Mouse (Mus musculus) embryo, embryonic 10 days (tissue): ENCODE data around the gene Map4.
A peak's percentile ranks its signal among the peaks of the same experiment; 100 is the strongest.

ENCODE experiments used
- DNase-seq: peaks from one replicate; pipeline ENCODE4 v3.0.0-alpha.2; 2015; ENCODE audit warnings: low spot score

Gene Map4

DNA sequence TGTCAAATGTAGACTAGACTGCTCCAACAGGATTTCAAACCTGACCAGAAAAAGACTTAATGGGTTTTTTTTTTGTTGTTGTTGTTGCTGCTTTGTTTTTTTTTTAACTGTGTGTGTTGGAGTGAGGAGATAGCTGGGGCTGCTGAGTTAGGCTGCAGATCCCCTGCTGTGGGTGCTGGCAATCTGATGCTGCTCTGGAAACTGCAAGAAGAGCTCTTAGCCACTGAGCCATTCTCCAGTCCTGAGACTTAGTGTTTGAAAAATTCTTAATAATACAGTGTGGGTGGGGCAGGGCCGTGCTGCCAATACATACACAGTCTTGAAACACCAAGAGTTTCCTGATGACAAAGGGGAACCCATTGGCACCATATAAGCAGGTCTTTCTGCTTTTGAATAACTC, 70.7 kb downstream of the Map4 start:
- no peak for DNase-seq

DNA sequence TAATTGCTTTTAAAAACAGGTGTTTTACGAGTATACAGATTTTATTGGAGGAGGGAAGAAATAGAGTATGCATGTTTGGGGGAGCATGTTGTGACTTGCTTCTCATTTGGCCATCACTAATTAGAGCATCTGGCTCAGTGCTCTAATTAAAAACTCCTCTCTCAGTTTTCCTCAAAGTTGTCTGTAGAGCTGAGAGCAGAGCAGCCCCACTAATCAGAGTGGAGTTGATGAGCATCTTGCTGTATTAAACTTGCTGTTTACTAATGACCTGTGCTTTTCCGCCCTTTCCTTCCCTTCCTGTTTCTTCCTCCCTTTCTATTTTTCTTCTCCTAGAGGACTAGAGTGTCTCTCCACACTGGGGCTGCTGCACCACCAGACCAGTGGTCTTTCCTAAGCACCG, 71.2 kb downstream of the Map4 start:
- no peak for DNase-seq

DNA sequence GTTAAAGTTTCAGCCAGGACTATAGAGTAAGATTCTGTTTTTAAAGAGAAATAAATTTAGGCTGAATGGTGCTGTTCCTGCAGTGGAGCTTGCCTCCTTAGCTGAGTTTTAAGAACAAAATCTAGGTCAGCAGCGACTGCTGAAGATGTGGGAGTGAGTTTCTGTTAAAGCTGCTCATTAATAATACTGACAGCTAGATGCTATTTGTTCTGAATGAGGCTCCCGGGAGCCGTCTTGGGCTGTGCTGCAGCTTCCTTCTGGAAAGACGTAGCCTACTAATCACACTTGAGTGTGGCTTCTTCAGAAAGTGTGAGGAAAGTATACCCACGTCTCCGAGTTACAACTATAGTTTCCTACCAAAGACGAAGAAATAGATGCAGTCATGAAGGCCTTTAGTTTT, 88.0 kb downstream of the Map4 start:
- peak; percentile 21 for DNase-seq

DNA sequence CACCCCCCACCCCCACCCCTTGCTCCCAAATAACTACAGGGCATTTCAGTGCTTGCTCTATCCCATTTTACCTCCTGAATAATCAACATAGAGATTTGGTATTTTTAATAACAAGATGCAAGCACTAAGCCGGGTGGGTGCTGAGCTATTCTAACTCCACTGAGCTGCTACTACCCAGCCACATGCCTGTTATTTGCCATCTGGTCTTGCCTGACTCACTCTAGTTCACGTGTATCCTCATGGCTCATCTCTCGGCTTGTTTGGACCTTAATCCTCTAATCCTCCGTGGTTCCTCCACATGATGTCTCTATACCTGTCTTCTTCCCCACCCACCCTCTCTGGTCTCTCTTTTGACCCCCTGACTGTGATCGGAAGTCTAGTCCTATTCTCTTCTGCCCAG, 89.1 kb downstream of the Map4 start:
- DNase-seq, result no peak

DNA sequence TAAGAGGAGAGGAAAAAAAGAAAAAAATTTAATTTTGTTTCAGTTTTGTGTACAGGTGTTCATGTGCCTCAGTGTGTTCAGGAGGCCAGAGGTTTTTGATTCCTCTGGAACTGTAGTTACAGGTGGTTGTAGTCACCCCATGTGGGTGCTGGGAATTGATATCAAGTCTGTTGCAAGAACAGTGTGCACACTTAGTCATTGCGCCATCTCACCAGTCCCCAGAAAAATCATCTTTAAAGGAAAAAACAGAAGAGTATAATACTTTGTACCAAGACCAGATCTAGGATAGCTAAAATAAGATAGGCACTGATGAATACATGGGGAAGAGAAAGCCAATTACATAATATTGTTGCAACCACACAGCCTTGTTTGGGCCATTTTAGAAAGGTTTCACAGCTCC, 90.2 kb downstream of the Map4 start:
- DNase-seq, result no peak

DNA sequence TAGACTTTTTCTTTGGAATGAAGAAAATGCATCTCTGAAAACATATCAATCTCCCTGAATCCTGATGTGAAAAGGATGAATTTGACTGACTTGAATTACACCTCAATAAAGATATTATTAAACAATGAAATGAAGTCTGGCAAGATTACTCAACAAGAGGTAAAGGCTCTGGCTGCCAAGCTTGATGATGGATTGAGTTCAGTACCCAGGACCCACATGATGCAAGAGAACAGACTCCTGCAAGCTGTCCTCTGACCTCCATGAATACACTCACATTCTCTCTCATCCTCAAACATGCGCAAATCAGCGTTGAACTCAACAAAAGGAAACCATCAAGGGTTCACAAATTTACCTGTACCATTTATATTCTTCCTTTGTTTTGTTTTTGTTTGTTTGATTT, 90.9 kb downstream of the Map4 start:
- DNase-seq, result no peak

DNA sequence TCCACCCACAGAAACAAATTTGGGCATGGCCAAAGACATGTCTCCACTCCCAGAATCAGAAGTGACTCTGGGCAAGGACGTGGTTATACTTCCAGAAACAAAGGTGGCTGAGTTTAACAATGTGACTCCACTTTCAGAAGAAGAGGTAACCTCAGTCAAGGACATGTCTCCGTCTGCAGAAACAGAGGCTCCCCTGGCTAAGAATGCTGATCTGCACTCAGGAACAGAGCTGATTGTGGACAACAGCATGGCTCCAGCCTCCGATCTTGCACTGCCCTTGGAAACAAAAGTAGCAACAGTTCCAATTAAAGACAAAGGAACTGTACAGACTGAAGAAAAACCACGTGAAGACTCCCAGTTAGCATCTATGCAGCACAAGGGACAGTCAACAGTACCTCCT, 103.8 kb downstream of the Map4 start:
- no peak for DNase-seq

DNA sequence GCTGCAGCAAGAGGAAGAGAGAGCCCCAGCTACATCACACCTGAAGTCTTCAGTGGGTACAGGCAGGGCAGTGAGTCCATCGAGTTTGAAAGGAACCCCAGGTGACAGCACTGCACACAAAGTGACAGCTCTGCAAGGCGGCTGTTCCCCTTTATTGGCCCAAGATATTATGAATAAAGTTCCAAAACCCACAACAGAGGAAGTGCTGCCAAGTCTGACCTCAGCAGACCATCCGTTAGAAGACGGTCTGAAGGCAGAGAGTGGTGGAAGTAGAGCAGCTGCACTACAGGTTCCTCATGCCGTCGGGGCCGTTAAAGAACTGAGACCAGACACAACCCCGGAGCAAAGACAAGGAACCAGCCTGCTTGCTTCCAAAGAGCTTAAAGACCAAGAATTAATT, 106.6 kb downstream of the Map4 start:
- DNase-seq, result no peak

DNA sequence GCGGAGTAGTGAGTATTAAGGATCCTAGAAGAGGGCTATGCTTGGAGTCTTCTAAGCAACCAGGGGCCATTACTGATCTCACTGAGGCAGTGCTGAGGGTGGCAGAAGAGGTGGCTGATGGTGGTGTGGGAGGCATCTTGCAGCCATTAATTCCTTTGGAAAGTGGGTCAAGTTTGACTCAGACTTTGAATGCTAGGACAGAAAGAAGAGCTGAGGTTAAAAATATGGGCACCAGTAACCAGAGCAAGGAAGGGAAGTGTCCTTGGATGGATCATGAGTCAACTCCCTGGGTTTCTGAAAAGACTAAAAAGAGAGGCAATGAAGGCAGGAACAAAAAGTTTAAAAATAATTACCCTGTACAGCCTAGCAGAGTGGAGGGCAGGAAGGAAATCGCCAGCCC, 107.2 kb downstream of the Map4 start:
- no peak for DNase-seq

DNA sequence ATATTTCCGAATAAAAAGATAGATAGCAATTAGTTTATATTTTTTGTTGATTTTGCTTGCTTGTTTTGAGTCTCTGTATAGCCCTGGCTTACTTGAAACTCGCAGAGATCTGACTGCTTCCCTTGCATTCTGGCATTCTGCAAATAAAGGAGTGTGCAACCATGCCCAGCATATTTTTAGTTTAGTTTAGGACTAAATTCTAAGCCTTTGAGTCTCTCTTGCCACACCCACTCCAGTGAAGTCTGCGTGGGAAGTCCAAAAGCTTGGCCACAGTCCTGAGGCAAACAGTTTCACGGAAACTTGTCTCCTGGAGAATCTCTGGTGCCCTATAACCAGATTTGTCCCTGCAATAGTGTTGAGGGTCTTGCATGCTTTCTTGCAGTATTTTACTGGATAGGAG, 113.1 kb downstream of the Map4 start:
- DNase-seq, result no peak

DNA sequence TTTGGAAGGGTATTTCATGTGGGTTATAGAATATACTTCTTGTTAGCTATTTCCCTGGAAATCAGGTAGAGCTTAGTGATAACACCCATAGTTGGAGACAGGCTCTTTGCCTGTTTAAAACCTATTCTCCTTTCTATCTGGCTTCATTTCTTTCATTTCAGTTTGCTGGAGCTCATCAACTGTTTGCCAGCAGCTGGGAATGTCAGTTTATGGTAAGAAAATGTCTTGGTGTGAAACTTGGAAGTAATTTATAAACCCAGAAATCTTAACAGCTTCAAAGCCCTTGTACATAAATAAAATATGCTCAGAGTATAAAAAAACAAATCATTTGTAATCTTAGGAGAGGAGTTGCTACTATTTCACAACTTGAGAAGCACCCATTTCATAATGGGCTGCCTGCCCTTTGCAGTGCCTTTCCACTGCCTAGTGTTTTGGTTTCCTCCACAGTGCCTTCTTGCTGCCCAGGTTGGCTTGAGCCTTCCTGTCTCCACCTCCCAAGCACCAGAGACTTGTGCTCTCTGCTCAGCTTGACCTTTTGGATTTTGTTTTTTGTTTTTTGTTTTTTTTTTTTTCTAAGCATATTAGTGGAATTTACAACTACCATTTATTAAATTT, 114.6 kb downstream of the Map4 start:
- DNase-seq, result no peak

DNA sequence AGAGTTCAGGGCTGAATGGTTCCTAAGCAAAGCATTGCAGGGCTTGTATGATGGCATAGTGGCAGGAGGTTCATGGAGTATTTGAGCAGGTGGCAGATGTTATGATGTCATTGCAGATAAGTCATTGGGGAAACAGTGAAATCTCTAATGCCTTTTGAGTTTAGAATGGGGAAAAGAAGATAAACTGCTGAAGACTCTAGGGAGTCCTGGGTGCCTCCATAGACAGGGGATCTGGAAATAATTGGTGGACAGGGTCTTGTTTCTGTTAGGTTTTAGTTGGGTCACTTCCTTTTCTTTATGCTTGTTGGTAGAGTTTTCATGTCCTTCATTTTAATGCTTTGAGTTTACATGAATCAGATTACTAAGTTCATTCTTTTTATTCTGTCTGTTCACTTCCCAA, 116.0 kb downstream of the Map4 start:
- DNase-seq, result no peak

DNA sequence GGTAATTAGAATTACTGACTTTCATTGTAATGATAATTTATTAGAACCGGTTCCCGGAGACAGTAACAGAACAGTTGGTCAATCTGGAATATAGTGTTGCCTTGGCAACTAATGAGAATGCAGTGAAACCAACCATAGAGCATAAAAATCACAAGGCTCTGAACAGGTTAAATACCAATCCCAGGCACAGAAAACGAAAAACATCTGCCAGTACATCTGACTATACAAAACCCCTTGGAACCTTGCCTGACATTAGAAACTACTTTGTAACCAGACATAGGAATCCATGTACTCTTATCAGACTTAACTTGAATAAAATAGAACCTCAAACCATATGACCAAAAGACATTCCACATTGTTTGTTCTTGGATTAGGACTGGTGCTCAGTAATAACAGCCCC, 116.6 kb downstream of the Map4 start:
- DNase-seq, result peak; percentile 13

DNA sequence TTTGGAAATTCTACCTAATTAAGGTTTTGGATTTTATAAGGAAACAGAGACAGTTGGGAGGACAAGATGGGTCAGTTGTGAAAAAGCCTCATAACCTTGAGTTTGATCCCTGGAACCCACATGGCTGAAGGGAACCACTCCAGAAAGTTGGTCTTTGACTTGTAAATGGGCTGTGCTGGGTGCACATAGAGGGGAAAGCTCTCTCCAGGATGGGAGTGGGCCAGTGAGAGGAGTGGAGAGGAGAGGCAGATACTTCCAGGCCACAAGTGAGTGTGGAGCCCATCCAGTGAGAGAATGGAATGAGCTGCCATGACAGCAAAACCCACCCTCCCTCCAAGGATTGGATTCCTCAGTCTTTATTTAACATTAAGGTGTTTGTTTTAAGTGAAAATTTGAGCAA, 119.9 kb downstream of the Map4 start:
- DNase-seq, result no peak

DNA sequence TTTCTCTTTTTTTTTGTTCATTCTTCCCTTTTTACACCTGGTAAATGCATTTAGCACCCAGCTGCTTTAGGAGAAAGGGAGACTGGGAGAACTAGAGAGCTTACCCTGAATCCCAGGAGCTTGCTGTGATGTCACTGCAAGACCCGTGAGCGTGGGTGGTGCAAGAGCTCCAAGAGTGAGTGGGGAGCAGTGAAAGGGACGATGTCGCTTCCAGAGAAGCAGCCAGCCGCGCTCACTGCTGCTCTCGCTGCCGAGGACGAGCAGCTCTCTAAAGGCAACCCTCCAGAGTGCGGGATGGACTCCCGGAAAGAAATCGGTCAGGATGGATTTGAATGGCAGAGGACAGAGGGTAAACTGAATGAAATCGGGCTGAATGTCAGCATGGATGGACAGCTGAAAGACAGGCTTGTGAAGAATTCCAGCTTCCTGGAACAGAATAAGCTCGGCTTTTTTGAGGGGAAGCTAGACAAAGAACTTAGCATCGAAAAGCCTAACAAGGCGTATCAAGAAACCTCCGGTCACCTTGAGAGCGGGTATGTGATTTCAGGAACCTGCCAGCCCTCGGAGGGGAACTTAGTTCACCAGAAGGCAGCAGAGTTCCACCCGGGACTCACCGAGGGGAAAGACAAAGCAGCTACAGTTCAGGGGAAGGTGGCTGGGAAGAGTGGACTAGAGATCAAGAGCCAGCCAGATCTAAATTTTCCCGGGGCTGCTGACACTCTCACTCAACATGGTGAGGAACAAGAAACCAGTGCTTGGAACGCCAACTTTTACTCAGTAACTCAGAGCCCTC, 120.8 kb downstream of the Map4 start:
- DNase-seq, result peak; percentile 36

DNA sequence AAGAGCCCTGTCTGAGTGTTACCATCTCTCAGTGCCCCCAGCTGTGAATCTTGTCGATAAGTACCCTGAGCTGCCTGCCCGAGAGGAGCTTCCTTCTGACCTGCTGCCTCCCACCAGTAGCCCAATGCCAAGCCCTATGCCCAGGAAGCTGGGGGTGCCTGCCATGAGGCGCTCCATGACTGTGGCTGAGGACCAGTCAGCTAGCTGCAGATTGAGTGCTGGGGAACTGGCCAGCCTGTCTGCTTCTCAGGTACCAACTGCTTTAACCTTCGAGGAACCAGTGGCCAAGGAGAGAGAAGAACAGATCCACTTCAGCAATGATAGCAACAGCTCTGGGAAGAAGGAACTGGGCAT, 121.7 kb downstream of the Map4 start:
- no peak for DNase-seq

DNA sequence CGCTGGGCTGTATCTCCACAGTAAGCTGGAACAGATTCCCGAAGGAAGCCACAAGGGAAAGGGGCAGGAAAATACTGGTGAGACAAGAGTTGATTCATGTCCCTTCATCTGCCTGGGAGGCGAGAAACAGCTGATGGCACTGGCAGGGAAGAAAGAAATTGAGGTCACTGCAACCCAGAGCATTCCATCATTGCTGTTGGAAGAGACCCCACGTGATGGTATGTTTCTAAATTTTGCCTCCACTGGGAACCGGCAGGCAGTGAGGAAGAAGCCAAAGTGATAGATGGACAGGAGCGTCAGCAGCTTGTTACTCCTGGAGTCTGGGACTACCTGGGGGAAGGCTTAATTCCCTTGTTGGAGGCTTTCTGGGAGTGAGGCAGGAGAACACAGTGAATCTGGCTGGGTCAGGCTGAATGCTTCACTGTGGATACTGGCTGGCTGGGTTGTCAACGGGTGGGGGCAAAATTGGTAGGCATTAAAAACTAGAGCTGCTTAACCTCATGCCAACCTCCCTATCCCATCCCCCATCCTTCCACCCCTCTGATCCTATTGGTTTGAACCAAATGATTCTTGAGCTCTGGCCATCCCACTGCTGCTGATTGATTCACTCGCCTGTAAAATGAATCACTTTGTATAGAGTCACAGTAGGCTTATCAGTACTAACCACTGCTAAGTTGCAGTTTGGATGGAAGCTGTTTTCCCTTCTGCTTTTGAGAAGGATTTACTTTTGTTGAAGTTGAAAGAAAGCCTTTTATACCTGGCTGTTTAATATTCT, 122.2 kb downstream of the Map4 start:
- peak; percentile 52 for DNase-seq

DNA sequence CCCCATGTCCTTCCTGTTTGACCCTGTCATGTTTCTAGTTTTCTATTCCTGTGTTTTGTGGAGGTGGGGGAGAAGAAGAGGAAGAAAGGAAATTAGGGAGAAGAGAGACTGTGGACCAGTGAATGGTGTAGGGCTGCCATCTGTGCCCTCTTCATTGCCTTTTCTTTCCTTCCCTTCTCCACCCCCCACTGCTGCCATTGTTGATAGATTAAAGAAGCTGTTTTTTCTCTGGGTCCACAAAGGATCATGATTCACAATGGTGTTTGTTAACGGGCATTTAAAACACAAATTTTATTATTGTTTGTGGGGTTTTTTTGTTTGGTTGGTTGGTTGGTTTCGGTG, 122.8 kb downstream of the Map4 start:
- no peak for DNase-seq

DNA sequence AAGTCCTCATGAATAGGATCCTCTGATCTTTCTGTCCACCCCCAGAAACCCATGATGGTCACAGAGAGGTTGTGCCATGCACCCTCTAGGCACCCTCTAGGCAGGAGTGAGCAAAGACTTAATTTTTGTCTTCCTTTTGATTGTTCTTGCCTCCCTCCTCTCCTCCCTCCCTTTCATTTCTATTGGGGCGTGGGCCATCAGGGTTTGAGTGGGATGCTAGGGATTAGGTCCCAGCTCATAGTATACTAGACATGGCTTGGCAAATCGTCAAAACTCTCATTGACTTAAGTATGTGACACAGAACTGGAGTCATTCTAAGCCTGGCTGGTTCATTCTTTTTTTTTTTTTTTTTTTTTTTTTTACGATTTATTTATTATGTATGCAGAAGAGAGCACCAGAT, 123.5 kb downstream of the Map4 start:
- no peak for DNase-seq

DNA sequence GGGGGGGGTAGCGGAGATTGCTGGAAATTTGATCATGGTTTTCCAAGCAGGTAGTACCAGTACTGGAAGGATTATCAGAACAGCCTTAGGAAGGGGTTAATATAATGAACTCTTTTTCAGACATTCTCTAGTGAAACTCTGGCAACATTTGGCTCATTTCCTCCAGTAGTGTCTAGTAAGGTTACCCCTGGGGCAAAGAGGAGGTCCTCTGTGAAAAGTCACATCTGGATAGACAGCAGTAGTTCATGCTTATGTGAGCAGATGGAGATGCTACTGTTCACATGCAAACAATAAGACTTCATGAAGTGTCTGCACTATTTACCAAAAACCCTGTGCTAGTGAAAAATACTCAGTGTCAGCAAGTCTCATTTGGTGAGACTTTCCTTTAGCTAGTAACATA, 125.9 kb downstream of the Map4 start:
- DNase-seq, result no peak

DNA sequence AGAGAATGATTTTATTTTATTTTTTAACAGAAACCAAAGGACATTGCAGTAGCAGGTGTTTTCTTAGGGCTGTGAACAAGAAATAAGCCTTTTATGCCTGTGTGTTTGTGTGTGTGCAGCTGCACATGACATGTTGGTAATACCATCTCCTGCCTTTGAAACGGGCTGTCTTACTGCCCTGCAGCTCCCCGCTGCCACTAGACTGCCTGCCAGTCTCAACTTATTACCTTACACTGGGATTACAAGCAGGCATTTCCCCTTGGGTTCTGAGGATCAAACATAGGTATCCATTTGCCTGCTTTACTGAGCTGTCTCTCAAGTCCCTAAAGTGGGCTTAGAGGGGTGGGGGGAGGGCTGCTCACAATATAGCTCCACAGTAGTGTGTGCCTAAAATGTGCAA, 129.5 kb downstream of the Map4 start:
- DNase-seq, result no peak

DNA sequence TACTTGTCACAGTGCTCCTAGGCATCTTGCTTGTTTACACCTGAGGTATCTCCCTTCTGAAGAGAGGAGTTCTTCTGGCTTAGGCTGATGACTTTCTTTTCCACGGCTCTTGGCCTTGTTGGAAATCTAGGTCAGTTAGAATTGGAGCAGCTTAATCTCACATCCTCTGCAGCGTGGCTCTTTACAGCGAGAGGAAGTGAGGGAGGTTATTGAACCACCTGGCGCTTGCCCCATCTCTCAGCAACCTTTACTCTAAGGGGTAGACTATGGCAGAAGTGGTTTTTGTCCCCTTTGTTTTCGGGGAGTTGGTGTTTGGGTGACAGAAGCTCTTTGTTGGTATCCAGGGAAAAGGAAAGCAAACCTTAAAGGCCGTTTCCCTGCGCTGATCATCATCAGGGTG, 131.1 kb downstream of the Map4 start:
- no peak for DNase-seq

DNA sequence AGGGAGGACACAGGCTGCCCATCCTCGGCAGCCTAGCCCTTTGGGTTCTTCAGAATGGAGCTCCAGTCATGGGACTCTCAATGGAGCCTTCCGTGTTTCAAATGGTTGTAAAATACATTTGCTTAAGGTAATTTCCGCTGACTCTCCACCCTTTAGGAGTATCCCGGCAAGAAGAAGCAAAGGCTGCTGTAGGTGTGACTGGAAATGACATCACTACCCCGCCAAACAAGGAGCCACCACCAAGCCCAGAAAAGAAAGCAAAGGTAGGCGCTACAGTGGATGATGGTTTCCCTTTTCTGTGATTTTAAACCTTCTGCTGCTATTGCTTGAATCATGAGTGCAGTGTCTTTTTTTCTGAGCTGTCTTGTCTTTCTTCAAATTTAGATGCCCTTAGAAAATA, 131.6 kb downstream of the Map4 start:
- no peak for DNase-seq

DNA sequence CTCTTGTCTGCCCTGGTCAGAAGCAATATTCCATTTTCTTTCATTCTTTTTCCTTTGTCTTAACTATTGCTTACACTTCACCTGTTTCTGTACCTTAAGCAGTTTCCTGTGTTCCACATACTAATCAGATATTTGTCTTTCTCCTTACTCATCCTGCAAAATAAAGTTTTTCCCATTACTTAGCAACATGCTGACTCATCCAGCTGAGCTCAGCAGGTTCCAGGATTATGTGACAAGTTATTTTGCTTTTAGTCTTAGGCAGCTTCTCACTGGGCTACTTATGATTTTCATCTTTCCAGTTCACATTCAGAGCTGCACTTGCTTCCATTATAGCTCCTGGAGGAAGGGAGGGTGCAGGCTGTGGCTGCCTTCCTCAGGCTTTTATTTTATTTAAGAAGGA, 133.4 kb downstream of the Map4 start:
- DNase-seq, result no peak
